Mouse (Mus musculus) cerebellum, postnatal 14 days (tissue): ENCODE data around the gene Pdzk1.

Experiments
- DNase-seq, 2 experiments: peaks; one replicate each; pipeline ENCODE4 v3.0.0; 2021; ENCODE audit warnings: mixed read lengths in 2 of 2

The Pdzk1 gene

DNA sequence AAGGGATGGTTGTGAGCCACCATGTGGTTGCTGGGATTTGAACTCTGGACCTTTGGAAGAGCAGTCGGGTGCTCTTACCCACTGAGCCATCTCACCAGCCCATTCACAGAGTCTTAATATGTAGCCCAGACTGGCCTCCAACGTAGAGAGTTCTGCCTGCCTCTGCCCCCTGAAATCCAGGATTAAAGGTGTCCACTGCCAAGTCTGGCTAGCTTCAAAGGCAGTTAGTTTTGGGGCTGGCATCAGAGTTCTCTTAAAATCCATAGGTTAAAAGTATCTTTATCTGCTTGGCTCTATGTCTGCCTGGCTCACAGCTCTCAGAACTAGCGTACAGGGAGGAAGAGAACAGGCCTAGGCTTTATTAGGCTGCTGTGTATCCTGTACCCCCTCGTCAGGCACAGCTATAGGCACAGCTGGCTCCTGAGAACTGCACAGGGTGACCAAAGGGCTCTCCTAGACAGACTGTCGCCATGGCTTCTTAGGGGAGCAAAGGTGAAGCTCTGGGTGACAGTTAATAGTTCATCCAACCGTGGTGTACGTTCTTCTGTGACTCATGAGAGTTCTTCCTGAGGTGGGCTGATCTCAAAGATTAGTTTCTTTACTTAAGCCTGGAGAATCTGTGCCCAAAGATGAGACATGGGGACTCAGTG lies 10.0 kb downstream of the Pdzk1 start:
- DNase-seq = no peak

DNA sequence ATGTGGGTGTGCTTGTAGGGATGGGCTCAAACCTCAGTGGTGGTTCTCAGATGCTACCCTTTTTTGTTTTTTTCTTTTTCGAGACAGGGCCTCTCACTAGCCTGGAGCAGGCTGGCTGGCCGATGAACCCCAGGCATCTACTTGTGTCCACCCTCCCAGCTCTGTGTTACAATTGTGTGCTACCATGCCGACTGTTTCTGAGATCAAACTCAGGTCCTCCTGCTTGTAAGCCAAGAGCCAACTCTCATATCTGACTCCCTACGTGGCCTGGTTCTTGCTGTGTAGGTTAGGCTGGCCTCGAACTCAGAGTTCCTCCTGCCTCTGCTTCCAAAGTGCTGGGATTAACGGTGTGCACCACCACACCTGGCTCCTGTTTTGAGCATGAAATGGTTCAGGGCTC lies 16.1 kb downstream of the Pdzk1 start:
- DNase-seq = no peak

DNA sequence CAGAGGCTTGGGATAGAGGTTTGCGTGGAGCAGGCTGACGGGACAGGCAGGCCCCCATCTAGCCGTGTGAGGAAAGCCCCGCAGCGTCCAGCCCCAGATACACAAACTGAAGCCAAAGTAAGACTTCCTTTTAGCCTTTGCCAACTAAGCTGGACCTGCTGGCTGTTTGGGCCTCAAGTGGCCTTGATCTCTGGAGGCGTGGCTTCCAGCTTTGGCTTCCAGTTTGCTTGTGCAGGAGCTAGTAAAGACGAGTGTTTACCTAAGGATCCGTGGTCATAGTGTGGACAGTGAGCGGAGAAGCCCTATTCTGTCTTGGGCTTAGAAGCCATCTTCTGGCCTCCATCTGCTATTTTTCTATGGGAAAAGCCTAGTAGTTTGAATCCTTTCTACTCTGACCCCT lies 16.7 kb downstream of the Pdzk1 start:
- no peak for DNase-seq

DNA sequence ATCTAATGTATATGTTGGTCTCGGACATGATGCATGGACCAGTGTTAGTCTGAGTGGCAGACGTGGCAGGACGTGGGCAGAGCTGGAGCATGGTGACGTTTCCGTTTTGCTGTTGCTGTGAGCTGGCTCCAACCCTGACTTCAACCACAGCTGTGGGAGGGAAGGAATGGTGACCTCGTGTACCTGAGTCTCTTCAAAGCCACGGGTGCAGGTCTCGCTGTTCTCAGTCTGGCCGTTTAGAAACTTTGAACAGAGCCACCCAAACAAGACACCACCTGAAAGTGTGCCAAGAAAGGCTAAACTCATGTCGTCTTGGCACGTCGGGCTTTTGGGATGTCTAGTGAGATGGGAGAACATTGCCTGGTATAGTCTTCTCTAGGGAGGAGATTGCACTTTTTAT lies 17.9 kb downstream of the Pdzk1 start:
- no peak for DNase-seq

DNA sequence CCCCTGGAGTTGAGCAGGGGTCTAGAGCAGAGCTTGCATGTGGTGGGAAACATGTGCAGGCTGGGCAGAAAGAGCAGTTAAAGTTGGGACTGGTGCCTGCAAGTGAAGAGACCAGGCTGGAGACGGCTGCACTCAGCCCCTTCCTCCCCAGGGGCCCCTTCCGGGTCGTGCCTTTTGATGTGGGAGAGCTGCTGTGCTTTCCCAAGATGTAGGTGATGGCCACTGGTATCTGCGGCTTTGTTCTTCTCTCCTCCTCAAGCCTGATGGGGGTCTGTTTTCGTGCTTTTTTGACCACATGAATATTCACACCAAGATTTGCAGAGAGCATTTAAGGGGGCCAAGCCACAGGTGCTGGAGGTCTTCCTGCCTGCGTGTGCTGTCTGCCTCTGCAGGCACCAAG lies 18.6 kb downstream of the Pdzk1 start:
- DNase-seq = no peak

DNA sequence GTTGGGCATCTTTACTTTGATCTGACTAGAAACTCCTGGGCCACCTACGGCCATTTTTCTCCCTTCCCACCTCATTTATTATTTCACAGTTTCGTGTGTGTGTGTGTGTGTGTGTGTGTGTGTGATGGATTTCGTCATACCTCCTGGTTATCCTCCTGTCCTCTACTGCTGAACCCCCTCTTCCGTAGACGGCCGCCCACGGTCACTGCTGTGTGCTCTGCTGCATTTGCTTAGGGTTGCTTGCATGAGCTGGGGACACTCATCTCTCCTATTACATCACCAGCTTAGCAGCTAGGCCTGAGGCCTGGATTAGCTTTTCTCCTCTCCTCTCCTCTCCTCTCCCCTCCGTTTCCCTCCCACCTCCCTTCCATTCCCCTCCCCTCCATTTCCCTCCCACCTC lies 19.4 kb downstream of the Pdzk1 start:
- no peak for DNase-seq

DNA sequence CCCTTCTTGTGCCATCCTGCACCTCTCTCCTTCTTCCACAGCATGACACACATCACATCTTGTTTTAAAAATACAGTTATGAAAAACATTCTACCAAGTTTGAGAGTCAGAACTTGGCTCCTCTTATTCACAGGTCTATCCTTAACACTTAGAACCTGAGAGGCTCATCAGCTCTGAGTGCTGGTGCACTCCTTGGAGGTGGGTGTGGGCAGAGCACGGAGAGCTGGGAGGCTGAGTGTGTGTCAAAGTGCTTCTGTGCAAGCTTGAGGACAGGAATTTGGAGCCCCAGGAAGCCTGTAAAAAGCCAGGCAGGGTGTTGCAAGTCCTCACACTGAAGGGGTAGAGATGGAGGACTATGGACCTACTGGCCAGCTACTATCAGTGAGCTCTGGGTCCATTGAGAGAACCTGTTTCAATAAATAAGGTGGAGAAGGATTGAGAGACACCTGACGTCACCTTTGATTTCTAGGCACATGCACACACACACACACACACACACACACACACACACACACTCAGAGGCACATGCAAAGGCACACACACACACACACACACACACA lies 20.2 kb downstream of the Pdzk1 start:
- no peak for DNase-seq

DNA sequence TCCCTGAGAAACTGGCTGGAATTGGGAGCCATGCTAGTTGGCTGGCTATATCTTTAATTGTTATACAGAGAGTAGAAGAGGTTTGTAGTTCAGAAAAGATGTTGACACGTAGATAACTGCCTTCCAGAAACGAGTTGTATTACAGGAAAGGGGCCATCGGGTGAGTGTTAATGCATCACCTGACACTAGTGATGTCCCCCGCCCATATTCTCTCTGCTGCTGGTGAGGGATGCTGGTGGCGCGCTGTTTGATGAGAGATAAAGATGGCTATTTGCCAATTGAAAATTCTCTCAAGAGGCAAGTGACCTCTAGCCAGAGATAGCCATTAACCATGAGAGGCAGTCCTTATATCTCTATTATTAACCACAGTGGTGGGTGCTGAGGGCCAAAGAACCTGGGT lies 23.5 kb downstream of the Pdzk1 start:
- no peak for DNase-seq

DNA sequence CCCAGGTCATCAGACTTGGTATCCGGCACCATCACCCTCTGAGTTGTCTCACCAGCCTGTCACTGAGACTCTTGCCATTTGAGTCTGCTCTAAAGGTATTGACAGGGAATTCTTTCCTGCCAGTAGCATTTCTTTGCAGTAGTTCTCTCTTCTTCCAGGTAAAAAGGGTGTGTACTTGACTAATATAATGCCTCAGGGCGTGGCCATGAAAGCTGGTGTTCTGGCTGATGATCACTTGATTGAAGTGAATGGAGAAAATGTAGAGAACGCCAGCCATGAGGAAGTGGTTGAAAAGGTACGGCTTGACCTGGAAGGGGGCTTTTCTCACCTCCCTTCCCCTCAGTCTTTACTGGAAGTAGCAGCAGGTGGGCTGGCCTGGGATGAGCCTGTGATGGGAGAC lies 25.3 kb downstream of the Pdzk1 start:
- no peak for DNase-seq

DNA sequence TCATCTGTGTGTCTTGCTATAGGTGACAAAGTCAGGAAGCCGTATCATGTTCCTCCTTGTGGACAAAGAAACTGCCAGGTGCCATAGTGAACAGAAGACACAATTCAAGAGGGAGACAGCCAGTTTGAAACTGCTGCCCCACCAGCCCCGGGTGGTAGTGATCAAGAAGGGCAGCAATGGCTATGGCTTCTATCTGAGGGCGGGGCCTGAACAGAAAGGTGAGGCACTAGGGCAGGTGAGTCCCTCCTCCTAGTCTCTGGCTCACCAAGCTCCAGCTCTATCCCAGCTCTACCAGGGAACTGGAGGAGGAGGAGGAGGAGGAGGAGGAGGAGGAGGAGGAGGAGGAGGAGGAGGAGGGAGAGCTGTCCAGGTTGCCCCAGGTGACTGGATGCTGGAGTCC lies 26.7 kb downstream of the Pdzk1 start:
- no peak for DNase-seq

DNA sequence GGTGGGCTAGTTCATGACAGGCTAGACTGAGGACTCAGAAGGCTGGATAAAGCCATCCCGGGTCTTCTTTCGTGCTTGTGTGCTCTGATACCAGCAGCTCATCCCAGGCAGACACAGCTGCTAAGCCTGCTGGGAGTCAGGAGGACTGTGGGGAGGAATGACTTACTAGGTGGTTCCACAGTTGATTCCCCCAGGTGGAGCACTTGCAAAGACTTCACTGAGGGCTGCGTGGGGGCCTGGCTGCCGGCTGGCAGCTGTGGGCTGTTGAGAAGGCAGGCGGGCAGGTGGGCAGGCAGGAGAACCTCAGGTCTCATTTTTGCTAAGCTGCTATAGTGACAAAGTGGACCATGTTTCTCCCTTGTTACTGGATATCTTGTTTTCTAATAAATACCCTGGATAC lies 31.4 kb downstream of the Pdzk1 start:
- no peak for DNase-seq

DNA sequence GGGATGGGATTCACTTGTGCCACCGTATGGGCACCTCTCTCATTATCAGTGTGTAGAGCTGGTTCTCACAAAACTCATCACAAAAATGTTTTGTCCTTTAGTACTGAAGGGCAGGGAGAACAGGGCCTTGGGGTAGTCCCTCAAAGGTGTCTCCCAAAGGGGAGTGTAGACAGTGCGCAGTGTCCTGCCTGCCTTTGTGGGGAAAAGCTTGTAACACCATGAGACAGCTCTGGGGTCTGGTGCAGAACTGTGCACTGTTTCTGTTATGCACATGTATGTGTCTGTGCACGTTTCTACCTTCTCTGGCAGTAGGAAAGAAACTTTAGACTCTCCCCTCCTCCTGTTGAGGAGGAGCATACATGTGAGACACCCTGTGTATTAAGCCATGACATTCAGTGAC lies 38.8 kb downstream of the Pdzk1 start:
- no peak for DNase-seq

DNA sequence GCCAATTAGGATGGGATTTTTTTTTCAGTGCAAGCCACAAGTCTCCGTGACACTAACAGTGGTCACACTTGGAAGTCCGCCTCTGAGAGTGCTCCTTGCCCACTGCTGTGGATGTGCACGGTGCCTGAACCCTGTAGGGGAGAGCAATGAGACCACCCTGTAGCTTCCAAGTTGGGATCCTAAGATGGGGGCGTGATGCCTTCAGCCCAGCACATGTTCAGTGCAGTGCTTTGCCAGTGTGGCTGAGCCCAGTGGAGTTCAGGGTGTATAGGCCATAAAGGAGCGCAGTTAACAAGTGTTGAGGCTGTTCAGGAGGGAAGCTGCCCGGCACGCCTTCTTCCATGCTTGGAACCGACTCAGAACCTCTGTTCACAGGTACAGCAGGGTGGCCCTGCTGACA lies 39.5 kb downstream of the Pdzk1 start:
- no peak for DNase-seq

DNA sequence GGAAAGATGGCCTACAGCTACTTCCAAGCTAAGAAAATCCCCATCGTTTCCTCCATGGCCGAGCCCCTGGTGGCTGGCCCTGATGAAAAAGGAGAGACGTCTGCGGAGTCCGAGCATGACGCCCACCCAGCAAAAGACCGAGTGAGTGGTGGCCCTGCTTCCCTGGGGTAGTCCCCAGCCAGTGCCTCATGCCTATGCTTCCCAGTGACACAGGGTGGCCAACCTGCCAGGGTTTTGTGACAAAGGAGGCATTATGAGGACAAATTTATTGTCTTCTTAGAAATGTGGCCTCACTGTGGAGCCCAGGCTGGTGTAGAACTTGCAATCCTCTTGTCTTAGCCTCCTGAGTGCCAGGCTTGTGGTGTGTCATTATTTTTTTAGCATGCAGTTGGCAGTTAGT lies 40.0 kb downstream of the Pdzk1 start:
- no peak for DNase-seq

DNA sequence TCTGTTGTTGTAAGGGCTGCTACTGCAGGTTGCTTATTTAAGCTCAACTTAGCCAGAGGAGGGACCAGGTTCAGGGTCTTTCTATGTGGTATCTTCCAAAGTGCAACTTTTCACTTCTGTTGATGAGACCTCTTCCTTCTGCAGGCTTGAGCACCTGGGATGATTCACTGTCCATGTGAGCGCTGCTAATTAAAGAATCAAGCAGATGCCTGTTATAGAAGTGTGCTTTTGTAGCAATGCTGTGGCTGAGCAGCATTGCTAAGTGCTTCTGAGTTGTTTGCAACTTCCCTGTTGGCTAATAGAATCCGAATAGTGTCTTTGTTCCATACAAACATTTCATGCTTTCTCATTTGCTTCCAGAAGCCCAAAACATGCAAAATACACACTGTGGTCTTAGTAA lies 41.2 kb downstream of the Pdzk1 start:
- no peak for DNase-seq

DNA sequence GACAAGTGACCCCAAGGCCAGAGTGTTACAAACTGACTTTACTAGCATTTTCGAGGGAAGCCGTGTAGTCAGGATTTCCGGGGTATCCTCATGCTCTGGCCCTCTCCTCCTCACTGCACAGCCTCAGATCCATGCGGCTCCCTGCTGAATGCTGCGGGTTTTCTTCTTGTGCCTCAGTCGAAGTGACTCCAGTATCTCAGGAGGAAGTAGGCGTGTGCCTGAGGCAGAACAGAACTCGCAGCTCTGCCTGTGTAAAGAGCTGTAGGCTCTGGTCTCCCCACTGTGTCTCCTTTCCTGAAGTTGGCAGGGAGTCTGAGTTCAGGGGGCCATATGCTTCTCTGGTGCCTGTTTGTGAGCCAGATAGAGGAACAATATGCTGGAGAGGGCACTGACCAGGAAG lies 42.0 kb downstream of the Pdzk1 start:
- DNase-seq = no peak

DNA sequence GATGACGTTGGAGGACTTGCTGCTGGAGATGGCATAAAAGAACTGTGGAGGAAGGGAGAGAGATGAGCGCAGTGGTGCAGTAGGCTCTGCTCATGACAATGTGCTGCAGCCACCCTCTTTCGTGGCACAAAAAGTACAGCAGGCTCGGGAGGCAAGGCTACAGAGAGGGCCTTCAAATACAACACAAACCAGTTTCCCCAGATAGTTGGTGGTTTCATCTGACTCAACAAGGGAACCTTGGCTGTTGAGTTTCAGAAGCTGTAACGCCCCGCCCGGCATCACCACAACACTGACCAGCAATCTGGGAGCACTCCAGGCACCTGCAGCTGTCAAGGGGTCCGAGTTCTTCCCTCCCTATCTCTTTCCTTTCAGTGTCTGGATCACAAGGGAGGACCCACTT lies 43.4 kb downstream of the Pdzk1 start:
- no peak for DNase-seq

DNA sequence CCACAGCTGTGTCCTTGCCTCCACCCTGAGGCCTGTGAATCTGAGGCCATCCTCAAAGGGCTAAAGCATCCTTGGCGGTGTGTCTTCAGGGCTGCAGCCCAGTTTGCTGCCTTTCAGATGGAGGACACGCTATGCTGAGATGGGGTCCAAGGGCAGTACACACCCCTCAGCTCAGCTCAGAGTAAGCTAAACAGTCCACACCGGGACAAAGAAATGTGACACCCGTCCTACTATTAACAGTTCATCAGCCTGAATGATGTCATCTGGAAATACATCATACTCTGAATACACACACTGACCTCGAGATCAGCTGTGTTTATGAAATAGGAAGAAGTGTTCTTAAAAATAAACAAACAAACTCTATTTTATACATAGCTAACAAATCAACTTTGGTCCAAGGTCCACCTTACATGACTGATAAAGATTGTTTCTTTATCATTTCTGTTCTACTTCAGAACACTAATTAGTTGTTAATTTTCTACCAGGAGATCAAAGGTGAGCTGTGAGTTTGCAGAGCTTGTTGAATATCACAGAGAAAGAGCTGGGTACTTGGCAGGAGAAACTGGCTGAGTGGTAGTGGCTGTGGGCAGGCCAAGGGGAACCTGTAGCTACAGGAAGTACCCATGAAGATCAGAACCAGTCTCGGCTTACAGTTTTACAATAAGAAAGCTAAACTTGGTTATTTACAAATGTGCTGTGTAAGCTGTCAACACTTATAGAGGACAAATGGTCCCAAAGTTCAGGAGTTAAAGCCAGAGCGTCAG lies 45.9 kb downstream of the Pdzk1 start:
- DNase-seq = no peak

DNA sequence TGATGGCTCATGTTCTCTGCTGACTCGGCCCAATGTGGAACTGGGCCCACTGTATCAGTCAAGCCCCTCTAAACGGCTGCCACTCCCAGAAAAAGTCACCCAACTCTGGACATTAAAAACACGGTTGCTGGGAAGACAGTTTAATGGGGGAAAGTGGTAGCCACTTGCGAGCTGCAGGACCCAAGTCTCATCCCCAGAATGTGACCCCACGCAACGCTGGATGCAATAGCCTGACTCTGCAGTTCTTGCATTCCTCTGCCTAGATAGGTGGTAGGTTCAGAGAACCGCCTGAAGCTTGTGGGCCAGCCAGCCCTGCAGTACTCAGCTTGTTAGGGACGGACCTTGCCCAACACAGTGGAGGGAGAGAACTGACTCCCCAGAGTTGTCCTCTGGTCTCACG lies 50.5 kb downstream of the Pdzk1 start:
- DNase-seq = no peak

DNA sequence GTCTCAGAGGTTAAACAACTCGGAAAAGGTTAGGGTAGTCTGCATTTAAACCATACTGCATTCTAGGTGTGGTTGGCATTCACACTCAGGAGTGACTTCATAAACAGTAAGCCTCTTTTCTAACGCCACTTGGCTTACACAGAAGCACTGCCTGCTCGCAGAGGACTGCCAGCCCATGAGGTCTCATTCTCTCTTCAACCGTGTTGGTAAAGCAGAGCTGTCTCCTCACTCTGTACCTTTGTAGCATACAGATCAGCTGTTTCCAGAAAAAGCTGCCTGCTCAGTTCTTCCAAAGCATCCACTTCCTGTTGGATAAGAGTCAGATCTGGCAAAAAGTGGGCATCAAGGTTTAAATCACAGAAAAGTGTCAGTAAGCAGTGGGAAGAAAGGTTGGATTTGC lies 51.3 kb downstream of the Pdzk1 start:
- DNase-seq = no peak

DNA sequence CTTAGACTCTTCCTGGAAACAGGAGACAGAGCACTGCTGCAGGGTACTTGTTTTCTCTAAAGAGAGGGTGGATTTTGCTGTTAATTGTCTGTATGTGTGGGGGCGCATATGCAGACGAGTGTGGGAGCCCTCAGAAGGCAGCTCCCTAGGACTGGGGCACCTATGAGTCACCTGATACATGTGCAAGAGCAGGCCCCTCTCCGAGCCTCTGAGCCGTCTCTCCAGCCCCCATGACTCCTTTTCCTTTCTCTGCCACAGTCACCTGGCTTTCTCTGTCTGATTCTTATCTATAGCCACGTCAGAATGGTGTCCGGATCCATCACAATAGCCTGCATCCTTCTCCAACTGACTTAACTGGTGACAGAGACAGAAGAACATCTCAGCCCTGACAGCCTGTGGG lies 52.5 kb downstream of the Pdzk1 start:
- DNase-seq = no peak

DNA sequence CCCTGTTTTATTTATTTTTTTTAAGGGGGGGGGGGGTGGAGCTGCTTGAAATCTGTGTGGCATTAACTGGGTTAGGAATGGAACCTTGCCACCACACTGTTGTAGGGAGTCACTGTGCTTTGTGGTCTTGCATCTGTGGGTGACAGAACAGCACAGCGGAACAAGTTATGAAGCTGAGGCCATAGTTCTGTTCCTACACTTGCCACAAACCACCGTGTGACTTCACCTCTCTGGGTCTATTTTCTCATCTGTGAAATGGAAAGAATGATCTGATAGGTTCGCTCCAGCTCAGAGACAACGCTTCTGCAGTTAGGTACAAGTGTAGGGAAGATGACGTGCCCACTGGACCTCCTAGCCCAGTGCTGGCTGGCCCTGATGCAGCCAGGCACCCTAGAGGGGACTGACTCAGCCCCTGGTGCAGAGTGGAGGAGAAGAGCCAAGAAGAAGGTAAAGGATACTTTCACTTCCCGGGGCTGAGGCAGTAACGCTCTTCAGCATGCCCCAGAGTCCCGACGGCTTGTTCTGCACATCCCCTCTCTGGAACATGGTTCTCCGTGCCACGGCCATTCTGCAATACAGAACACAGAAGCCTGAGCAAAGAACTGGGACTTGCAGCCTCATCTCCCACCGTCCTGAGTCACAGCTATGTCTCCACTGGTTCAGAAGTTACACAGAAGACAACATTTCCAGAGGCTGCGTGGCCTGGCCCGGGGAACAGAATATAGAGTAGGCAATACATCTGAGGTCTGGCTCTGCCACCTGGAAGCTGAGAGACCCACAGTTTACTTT lies 53.2 kb downstream of the Pdzk1 start:
- DNase-seq = no peak

DNA sequence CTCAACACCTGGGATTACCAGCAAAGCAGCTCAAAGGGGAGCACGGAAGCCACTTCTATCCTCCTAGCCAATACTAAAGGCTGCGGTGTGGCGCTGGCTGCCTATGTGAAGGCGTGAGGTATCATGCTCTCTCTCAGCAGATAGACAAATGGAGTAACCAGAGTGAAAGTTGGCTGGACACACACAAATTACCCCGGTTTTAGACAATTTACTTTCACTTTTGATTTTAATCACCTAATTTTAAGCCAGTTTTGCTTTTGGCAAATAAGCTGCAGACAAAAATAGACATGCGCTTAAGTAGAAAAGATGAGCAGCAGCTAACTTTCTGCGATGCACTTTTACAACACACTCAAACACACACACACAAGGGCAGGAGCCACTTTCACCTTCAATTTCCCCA lies 54.6 kb downstream of the Pdzk1 start:
- no peak for DNase-seq
